Mouse (Mus musculus): ENCODE results near the gene Zmiz1.

Zmiz1 gene

DNA sequence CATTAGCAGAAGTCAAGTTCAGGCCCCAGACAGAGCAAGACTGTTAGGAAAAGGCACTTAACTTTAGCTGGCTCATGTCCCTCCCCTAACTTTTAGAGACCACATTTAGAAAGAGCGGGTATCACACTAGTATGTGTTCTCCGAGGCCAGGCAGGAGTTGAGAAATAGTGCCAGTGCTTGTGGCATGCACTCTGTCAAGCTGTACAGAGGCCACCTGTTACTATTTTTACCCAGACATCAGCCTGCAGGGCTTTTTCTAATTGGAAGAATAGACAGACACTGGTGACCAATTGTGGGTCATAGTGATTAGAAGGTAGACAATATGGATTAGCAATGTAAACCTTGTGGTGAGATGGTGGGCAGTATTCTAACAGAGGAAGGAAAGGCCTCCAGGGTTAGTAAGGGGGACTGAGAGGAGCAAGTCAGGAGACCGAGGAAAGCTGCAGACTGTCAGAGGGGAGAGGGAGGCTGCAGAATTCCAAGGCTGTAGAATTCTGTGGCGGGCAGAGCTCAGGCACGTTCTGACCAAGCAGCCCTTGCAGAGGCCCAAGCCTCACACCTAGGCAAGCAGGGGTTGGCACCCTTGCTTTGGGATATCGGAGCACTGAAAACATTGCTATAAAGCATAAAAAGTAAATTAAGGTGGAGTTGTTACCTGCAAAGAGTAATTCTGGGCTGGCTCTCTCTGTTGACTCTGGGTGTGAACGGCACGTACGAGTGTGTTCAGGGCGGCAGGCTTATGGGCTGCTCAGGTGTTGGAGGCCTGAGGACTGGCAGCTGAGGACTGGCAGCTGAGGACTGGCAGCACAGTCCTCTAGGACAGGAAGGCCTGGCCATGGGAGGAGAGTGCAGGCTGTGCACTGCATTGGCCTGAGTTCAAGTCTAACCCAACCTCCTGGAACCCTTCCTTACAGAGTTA, 228.3 kb downstream of the Zmiz1 start:
- no peak for DNase-seq (ENCODE audit: low spot score in 2 of 2)

- DNase-seq (ENCODE audit: low spot score in 2 of 2): no peak
These were observed 234.4 kb downstream of the Zmiz1 start for GRCm38 (mm10) chr14:25693271-25693887.

GRCm38 (mm10) chr14:25693888-25694568, 235.0 kb downstream of the Zmiz1 start, which contains the start of gene Ppif:
Gene Ppif (plus strand): TSS chr14:25694154.
- peak; percentile 92 to 96 for DNase-seq (ENCODE audit: low spot score in 2 of 2)

- DNase-seq (ENCODE audit: low spot score in 2 of 2): no peak
These were observed 235.5 kb downstream of the Zmiz1 start for GRCm38 (mm10) chr14:25694569-25694897.

DNA sequence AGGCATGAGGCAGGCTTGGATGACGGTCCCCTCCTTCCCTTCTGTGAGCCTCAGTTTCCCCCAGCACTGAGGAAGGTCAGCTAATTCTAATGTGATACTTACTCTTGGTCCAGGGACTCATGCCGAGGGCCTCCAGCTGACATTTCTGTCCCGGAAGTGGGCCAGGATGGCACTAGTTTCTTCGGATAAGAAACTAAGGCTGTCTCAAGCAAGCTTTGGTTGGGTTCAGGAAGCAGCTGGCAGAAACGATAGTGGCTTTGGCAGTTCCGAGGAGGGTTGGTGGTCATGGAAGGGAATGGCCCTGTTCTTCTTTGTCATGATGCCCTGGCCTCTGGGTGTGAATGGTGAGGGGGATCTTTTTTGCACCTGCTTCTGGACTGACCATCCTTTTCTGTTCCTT, 236.1 kb downstream of the Zmiz1 start:
- no peak for DNase-seq (ENCODE audit: low spot score in 2 of 2)

- no peak for DNase-seq (ENCODE audit: low spot score in 2 of 2)
These were observed 237.4 kb downstream of the Zmiz1 start for GRCm38 (mm10) chr14:25696356-25696755.

DNA sequence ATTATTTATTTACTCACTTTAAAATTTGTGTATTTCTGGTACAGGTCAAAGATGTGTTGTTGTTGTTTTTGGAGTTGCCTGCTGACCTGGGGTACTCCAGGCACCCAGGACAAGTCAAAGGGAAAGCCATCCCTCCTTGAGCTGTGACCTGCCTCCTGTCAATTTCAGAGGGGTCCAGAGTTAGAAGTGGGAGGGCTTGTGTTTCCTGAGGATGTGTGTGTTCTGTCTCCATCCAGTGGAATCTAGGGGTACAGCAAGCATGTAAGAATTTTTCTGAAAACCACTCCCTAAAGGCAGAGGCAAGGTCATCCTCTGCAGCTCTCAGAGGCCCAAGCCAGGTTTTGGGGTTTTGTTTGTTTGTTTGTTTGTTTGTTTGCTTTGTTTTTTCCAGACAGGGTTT, 243.0 kb downstream of the Zmiz1 start:
- no peak for DNase-seq (ENCODE audit: low spot score in 2 of 2)

DNA sequence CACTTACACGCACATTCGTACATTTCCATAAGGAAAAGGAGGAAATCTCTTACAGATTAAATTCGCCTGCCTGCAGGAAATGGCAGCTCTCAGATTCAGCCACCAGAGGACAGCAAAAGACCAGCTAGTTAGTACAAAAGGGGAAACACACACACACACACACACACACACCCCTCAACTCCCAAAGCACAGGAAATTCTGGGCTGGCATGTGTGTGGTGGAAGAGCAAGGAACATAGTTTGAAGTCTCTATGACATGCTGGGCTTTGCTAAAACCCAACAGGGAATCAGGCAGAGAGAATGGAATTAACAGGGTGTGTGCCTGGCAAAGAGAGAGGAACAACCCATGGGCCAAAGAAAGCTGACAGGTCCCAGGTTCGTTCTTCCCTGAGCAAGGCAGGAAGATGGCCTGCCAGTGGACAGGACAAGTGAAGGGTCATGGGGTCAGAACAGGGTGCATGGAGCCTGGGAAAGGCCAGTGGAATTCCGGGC, 248.8 kb downstream of the Zmiz1 start:
- DNase-seq (ENCODE audit: low spot score in 2 of 2): no peak

DNA sequence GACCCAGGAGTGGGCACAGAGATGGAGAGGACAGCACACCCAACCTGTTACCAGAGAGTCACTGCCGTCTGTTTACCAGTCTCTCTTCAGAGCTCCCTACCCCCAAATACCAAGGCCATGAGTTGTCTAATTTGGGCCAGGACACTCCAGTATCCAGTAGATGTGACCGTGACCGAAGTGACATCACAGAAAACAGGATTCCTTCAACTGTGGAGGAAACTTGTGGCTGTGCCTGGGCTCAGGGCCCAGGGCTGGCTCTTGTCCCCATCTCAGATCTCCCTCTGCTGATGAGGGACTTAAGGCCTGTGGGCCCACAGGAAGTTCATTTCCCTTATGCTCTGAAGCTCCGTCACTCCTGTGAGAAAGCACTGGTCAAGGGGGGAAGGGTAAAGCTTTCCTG, 249.5 kb downstream of the Zmiz1 start:
- no peak for DNase-seq (ENCODE audit: low spot score in 2 of 2)

- no peak for DNase-seq (ENCODE audit: low spot score in 2 of 2)
These were observed 249.9 kb downstream of the Zmiz1 start for GRCm38 (mm10) chr14:25708917-25709316.

DNA sequence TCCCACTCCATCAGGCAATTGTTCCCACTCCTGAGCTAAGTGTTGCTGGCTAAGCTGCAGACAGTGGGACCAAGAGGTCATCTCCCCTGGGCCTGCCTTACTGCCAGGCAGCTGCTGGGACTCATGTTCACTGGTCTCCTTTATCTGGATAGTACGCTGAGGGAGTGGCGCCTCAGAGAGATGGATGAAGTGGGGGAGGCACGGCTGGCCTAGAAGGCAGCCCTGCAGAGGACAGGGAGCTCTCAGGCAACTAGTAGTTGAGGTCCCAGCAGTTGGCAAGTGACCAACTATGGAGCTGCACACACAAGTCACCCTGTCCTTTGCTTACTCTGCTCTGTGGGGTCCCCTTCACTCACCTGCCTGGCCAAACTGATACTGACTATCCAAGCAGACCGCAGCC, 251.1 kb downstream of the Zmiz1 start:
- DNase-seq (ENCODE audit: low spot score in 2 of 2): no peak

DNA sequence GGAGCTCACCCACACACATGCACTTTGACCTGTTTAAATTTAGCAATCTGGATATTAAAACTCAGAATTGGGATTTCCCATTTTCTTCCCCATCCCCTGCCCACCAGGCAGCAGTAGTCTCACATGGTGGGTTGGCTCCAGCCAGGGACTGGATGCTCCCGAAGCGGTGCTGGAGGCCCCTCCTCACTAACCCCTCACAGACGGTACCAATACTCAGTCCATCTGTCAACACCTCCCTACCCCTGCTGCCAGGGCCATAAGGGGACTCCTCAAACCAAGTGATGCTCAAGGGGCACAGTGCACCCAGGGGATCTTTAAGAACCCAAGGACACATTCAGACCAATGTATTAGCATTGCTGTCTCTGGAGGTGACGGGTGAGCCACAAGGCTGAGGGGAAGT, 251.7 kb downstream of the Zmiz1 start:
- no peak for DNase-seq (ENCODE audit: low spot score in 2 of 2)

- DNase-seq (ENCODE audit: low spot score in 2 of 2): no peak
These were observed 252.2 kb downstream of the Zmiz1 start for GRCm38 (mm10) chr14:25711177-25711576.

- DNase-seq (ENCODE audit: low spot score in 2 of 2): no peak
These were observed 252.6 kb downstream of the Zmiz1 start for GRCm38 (mm10) chr14:25711602-25712001.

DNA sequence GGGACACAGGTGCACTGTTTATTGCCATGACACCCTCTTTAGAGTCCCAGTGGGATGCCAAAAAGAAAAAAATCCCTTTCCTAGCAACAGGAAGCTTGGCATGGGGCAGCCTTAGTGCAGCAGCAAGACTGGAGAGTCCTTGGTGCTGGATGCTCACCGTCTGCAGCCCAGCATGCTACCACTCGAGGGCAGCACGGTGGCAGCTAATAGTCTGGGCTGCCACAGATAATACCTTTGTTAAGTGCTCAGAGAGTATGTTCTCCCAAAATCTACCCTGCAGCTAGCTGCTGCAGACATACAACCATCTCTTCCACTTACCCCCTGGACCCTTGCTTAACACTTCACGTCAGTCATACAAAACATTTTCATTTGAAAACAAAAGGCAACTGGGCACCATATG, 254.5 kb downstream of the Zmiz1 start:
- no peak for DNase-seq (ENCODE audit: low spot score in 2 of 2)

Measured in urinary bladder, adult 18-20 months (tissue).